Comparison of ENCODE assay signal across 32 mouse cellular contexts in the genomic region with DNA sequence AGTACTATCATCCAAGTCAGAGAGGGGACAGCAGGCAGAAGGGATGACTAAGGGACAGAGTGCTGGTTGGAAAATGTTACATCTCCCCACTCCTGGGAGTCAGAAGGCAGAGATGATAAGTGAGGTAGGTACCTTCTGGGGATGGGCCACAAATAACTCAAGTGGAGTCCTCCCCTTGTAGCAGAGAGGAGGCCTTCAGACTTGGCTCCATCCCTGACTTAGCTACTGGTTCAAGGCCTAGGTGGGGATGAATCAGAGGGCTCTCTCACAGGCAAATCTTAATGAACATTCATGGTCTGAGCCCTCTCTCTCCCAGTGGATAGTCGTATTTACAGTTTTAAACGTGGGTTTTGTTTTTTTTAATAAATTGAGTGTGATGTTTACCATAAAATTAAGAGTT.
"Had no signal": no experiment of that assay in that cellular context is flagged by ENCODE, and none has a peak within 500 bp of the region (broad histone marks: within the 10 kb centered on the region; RNA-seq: fewer than 3 reads in every experiment).

No protein-coding gene starts in this region.

- H3K4me2 ChIP-seq: limb, embryonic 12.5 days; limb, embryonic 13.5 days; limb, embryonic 15.5 days; liver, embryonic 11.5 days; liver, embryonic 12.5 days; liver, embryonic 13.5 days; liver, embryonic 15.5 days; lung, embryonic 14.5 days; lung, embryonic 15.5 days; midbrain, embryonic 11.5 days; midbrain, embryonic 12.5 days; midbrain, embryonic 13.5 days; midbrain, embryonic 15.5 days; neural tube, embryonic 12.5 days had no signal

- H3K36me3 ChIP-seq: limb, embryonic 10.5 days; limb, embryonic 12.5 days; limb, embryonic 13.5 days; limb, embryonic 15.5 days; liver, embryonic 12.5 days; liver, embryonic 13.5 days; liver, embryonic 15.5 days; lung, embryonic 15.5 days; midbrain, embryonic 10.5 days; midbrain, embryonic 15.5 days had no signal

- H3K4me3 ChIP-seq: limb, embryonic 10.5 days; limb, embryonic 12.5 days; limb, embryonic 13.5 days; limb, embryonic 15.5 days; liver, embryonic 12.5 days; liver, embryonic 13.5 days; liver, embryonic 15.5 days; lung, embryonic 15.5 days; megakaryocyte, embryonic 14.5 days; midbrain, embryonic 10.5 days; midbrain, embryonic 12.5 days; midbrain, embryonic 13.5 days; midbrain, embryonic 15.5 days; myocyte; neural tube, embryonic 12.5 days had no signal

- H3K9ac ChIP-seq: limb, embryonic 12.5 days; limb, embryonic 13.5 days; limb, embryonic 15.5 days; liver, embryonic 12.5 days; liver, embryonic 13.5 days; liver, embryonic 14.5 days; liver, embryonic 15.5 days; liver, postnatal 0 days; lung, embryonic 14.5 days; lung, embryonic 15.5 days; midbrain, embryonic 12.5 days; midbrain, embryonic 13.5 days; midbrain, embryonic 15.5 days; neural tube, embryonic 12.5 days had no signal

- H3K4me1 ChIP-seq: limb, embryonic 13.5 days; limb, embryonic 15.5 days; liver, embryonic 12.5 days; liver, embryonic 13.5 days; liver, embryonic 15.5 days; megakaryocyte, embryonic 14.5 days; midbrain, embryonic 12.5 days; midbrain, embryonic 15.5 days had no signal

- DNase-seq: left cerebral cortex, postnatal 4 days; liver; liver, embryonic 13.5 days; liver, postnatal 0 days; lung, adult 18-20 months; lung, adult 2 months; lung, embryonic 14.5 days; lung, postnatal 10 days; lung, postnatal 14 days; lung, postnatal 36 days; lung, postnatal 4 days; midbrain, embryonic 14.5 days had no signal

- ATAC-seq: liver, embryonic 12.5 days; liver, postnatal 0 days; lung, postnatal 0 days; midbrain, embryonic 13.5 days; midbrain, embryonic 15.5 days; midbrain, embryonic 16.5 days had no signal

- H3K27ac ChIP-seq: limb, embryonic 10.5 days; limb, embryonic 12.5 days; limb, embryonic 13.5 days; limb, embryonic 15.5 days; liver, embryonic 12.5 days; liver, embryonic 13.5 days; liver, embryonic 14.5 days; liver, embryonic 15.5 days; lung, embryonic 15.5 days; macrophage; midbrain, embryonic 10.5 days; midbrain, embryonic 12.5 days; midbrain, embryonic 13.5 days; midbrain, embryonic 15.5 days; neural tube, embryonic 12.5 days had no signal

- H3K9me3 ChIP-seq: limb, embryonic 10.5 days; limb, embryonic 12.5 days; limb, embryonic 13.5 days; limb, embryonic 15.5 days; liver, embryonic 12.5 days; liver, embryonic 13.5 days; liver, embryonic 15.5 days; lung, embryonic 15.5 days; megakaryocyte, embryonic 14.5 days; midbrain, embryonic 10.5 days; midbrain, embryonic 12.5 days; midbrain, embryonic 13.5 days; midbrain, embryonic 15.5 days; neural tube, embryonic 12.5 days had no signal

- H3K27me3 ChIP-seq: limb, embryonic 12.5 days; limb, embryonic 13.5 days; limb, embryonic 15.5 days; liver, embryonic 12.5 days; liver, embryonic 13.5 days; liver, embryonic 15.5 days; lung, embryonic 15.5 days; midbrain, embryonic 12.5 days; midbrain, embryonic 13.5 days; midbrain, embryonic 15.5 days; neural tube, embryonic 12.5 days had no signal
